Mouse (Mus musculus): Measurements from ENCODE around the gene Wdr11.

The Wdr11 gene

DNA sequence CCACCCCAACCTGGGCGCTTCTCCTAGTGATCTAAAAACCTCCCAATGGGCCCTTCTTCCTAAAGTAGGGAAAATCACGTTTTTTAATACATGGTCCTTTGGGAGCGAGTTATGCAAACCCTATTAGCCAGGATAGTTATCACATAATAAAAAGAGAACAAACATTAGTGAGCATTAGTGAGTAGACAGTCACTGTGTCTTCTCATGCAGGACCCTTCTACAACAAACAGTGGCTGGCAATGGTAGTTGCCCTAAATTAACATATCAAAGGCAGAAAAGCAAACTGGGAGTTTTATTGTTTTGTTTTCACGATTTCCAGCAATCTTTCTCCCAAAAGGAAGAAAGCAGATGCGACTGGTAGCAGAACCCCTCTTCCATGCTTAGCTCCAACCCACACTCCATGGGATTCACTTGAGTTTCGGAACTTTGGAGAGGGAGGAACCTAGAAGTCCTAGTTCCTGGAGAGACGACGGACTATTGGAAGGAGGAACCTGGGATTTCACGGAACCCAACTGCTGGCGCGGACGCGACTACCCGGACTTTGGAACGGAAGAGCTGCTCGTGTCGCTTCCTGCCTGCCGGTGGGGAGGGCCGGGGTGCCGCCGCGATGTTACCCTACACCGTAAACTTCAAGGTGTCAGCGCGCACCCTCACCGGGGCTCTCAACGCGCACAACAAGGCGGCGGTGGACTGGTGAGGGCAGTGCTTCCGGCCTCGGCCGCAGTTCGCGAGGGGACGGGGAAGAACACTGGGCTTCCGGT is at the start of gene Wdr11:
TSS of gene Wdr11 (plus strand) at position 493 of the 761 bp plus-strand sequence.
- DNase-seq = peak; percentile 90

- DNase-seq = no peak
These were observed 24.1 kb upstream of the Wdr11 start for GRCm38 (mm10) chr7:129567541-129567940.

DNA sequence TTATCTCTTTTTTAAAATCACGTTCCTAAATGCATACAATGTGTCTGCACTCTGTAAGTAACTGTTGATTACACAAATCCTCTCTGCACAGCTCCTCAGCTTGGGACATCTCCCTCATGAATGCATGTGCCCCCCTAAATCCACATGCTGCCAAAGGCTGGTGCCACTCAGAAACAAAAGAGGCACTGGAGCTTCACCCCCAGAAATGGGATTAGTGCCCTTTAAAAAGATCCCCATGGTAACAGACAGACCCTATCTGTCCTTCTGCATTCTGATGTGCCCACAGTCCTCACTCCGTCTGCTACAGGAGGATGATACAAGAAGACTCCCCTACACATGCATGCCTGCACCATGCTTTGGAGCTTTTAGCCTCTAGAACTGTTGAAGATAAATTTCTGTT is 23.3 kb upstream of the Wdr11 start:
- DNase-seq = peak; percentile 2

GRCm38 (mm10) chr7:129574471-129574870 is 17.2 kb upstream of the Wdr11 start:
- DNase-seq = no peak

DNA sequence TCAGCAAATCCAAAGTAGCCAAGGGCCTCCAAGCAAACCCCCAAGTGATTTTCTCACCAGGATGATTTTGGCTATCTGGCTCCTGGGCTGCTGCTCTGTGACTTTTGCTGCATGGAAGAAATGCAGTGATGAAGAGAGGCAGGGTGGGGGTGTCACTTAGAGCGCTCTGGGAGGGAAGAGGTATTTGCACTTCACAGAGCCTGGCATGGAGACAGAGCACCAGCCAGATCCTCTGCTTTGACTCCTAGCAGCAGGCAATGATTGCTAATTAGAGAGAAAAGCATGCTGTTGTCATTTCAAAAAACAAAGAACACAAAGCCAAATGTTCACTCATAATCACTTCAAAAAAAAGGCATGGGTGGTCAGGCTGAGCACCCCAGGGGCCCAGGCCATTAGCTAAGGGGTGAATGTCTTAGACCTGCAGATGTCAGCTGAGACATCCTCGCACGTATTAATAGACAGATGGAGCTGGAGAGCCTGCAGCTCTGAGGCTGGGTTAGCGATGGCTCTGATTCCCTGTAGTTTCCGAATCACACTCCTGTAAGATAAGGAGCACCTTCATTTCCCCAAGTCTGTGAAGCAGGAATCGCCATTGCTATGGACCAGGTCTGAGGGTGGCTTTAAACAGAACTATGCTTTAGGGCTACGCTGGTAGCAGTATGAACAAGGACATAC is 16.4 kb upstream of the Wdr11 start:
- no peak for DNase-seq

GRCm38 (mm10) chr7:129592132-129592745 is 576 bp downstream of the Wdr11 start:
- DNase-seq = no peak

GRCm38 (mm10) chr7:129597186-129597585 is 5.5 kb downstream of the Wdr11 start:
- DNase-seq = no peak

DNA sequence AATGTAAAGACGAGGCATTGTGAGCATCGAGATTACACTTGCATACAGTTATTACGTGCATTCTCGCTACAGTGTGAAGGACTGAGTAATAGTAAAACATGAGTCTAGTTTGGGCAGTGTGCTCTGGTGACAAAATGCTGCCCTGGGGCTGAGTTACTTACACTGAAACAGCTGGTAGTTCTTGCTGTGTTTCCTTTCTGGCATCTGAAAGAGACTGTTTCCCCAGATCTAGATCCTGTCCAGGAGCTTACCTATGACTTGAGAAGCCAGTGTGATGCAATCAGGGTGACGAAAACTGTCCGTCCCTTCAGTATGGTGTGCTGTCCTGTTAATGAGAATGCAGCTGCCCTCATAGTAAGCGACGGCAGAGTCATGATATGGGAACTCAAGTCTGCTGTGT is 14.6 kb downstream of the Wdr11 start:
- DNase-seq = no peak

DNA sequence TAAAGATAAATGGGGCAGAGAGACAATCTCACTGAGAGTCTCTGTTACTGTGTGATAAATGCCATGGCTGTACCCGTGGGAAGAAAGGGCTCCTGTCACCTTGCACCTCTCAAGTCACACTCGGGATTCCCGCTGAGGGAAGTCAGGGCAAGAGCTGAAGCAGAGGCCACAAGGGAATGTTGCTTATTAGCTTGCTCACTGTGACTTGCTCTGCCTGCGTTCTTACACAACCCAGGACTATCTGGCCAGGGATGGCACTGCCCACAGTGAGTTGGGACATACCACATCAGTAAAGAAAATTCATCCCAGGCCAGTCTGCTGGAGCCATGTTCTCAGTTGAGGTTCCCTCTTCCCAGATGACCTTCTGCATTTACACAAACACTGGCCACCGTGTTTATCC is 29.5 kb downstream of the Wdr11 start:
- DNase-seq = no peak

GRCm38 (mm10) chr7:129630351-129630750 is 38.7 kb downstream of the Wdr11 start:
- no peak for DNase-seq

DNA sequence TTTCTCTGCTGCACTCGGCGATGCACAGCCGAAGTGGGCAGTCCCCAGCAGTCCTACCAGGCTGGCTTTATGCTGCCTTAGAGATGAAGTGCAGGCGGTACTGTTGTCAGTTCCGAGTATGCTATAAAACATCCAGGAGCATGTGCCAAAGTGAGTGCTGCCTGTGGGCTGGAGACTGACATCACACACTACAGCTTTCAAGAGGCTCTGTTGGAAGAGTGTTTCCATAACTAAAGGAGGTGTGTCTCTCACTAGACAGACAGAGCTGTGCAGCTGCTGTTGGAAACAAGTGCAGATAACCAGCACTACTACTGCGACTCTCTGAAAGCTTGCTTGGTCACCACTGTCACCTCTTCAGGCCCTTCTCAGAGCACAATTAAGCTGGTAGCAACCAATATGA is 39.8 kb downstream of the Wdr11 start:
- no peak for DNase-seq

GRCm38 (mm10) chr7:129635898-129636640 is 44.4 kb downstream of the Wdr11 start:
- no peak for DNase-seq

DNA sequence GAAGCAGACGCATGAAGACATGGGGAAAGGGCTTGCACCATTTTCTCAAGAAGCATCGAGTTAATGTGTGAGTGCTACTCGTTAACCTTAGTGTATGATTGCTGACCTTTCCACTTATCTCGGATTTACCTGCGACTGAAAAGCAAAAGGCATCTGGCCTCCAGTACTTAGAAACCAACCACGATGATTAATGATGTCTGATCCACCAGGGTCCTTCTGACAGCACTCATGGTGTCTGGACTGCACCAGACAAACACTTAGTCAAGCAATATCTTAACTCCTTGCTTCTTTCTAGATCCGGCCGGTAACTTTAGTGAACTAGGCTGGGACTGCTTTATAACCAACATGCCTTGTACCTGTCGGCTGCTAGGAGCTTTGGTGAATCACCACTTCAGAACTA is 45.3 kb downstream of the Wdr11 start:
- DNase-seq = no peak

GRCm38 (mm10) chr7:129637906-129638475 is 46.3 kb downstream of the Wdr11 start:
- DNase-seq = no peak

- DNase-seq = no peak
These were observed 47.3 kb downstream of the Wdr11 start for GRCm38 (mm10) chr7:129639006-129639405.

DNA sequence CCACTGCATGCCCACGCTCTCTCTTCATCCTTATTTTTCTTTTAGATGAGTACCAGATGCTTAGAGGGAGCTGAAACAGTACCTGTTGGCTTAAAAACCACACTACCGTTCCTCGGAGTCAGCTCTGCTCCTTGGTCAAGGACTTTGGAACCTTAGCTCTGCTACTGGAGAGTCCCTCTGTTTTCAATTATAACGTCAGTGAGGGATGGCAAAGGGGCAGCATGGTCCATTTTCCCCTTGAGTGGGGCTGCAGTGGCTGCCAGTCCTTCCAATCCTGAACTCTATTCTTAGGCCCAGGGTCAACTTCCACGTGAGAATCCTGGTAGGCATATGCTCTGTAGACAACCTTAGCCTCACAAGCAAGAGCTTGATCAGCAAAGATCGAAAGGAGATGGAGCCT is 48.2 kb downstream of the Wdr11 start:
- no peak for DNase-seq

DNA sequence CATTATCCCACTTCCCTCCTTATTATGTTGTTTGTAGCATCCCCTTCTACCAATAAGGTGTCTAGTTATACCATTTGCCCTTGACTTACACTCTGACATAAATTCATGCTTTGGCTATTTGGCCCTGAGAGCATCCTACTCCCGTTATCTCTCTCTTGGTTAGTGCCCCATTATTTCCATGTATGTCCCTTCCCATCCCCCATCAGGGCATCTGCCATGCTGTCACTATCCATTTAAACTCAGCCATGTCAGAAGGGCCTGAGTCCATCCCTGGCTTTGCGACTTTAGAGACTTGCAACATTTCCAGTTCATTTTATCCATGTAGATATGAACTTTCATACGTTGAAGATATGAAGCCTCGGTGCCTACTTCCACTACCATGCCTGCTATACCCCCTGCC is 51.6 kb downstream of the Wdr11 start:
- no peak for DNase-seq

DNA sequence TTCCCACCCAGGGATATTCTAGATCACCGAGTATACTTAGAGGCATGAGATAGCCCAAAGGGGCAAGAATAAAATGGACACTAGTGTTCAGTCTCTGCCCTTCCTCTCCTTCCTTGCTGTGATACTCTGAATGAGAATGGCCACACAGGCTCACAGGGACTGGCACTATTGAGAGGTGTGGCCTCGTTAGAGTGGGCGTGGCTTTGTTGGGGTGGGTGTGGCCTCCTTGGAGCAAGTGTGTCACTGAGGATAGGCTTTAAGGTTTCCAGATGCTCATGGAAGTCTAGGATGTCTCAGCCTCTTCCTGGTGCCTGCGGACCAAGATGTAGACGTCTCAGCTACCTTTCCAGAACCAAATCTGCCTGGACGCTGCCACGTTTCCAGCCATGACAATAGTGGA is 56.1 kb downstream of the Wdr11 start:
- no peak for DNase-seq

GRCm38 (mm10) chr7:129648938-129649337 is 57.3 kb downstream of the Wdr11 start:
- peak; percentile 91 for DNase-seq

DNA sequence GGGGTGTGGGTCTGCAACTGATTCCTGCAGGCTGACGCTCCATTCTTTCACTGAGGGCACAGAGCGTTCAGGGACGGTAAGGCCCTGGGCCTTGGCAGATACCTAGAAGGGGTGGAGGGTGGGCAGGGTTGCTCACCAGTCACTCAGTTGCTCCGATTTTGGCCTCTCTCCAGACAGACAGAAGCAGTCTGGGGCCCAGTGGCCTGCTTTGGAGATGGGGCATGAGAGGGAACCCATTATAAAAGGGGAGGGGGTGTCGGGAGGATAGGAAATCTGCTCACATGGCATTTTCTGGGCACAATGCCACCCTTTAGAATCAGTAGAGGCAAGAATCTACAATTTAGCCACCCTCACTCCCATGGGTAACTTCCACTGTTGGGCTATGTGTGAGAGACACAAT is 59.1 kb downstream of the Wdr11 start:
- no peak for DNase-seq

GRCm38 (mm10) chr7:129651781-129652180 is 60.1 kb downstream of the Wdr11 start:
- no peak for DNase-seq

- DNase-seq = no peak
These were observed 61.3 kb downstream of the Wdr11 start for GRCm38 (mm10) chr7:129652901-129653460.

- peak; percentile 82 for DNase-seq
These were observed 62.2 kb downstream of the Wdr11 start for GRCm38 (mm10) chr7:129653791-129654271.
